Mouse (Mus musculus): ENCODE results near the gene Ttc28.

- TF ChIP-seq CTCF (IDR thresholded peaks at IDR 0.05) = no peak
- no peak for TF ChIP-seq EP300 (IDR thresholded peaks at IDR 0.05)
Measured at GRCm38 (mm10) chr5:111214890-111215289, 335.3 kb downstream of the Ttc28 start.

All from lung, postnatal 0 days (tissue).